Mouse (Mus musculus): ENCODE measurements around the gene Il9r. TPM values are rescaled to one million over a fixed set of nuclear protein-coding genes. Genes with fewer than 3 reads are reported as not detected.

Il9r gene
- polyA plus RNA-seq, 1 experiment from 2014 or later = not detected

DNA sequence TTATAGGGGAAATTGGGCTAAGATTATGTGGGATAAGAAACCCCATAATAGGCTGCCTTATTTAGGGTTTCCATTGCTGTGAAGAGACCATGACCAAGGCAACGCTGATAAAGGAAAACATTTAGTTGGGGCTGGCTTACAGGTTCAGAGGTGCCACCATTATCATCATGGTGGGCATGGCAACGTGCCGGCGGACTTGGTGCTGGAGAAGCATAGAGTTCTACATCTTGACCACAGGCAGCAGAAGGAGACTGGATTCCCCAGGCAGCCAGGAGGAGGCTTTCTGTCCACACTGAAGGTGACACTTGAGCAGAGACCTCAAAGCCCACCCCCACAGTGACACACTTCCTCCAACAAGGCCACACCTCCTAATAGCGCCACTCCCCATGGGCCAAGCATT, 48.8 kb downstream of the Il9r start:
- Histone ChIP-seq H3K27ac (ENCODE audit: low read depth, low read length) (no peak overlapping the region), H3K4me3 (ENCODE audit: low read depth, low read length) (no peak overlapping the region), H3K9ac (ENCODE audit: low read length) (no peak overlapping the region), H3K36me3 (ENCODE audit: control insufficient read depth, insufficient read depth, low read length) (no peaks in the 10 kb centered on the region), H3K4me2 (ENCODE audit: low read depth, low read length, severe bottlenecking) (no peak overlapping the region), H3K4me1 (replicated peaks; ENCODE audit: control insufficient read depth, insufficient read depth, low read length) (no peaks in the 10 kb centered on the region), H3K27me3 (ENCODE audit: control insufficient read depth, insufficient read depth, low read length) (no peaks in the 10 kb centered on the region), H3K9me3 (ENCODE audit: control insufficient read depth, low read length) (no peaks in the 10 kb centered on the region)
- ATAC-seq (replicated peaks; ENCODE audit: low FRiP score) = no peak
- DNase-seq (ENCODE audit: low spot score) = peak; percentile 30
- WGBS = 94% methylated on average over 5 of the region's 5 CpGs

DNA sequence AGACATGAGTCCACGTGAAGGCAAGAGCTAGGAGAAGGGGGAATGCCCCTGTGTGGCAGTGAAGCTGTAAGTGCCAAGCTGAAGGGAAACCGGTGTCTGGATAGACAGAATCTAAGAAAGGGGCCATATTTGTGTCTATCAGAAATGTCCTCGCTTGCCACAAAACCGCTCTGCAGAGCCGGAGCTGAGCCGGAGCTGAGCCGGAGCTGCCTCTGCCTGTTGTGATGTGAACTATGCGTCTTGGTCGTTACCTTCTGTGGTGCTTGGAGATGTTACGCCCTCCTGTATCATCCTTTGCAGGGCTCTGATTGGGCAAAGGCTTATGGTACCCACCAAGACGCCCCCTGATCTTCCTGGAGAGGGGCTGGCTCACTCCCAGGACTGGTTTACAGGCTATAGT, 50.5 kb downstream of the Il9r start:
- 81% methylated on average over 11 of the region's 11 CpGs for WGBS
- ATAC-seq (replicated peaks; ENCODE audit: low FRiP score) = no peak

DNA sequence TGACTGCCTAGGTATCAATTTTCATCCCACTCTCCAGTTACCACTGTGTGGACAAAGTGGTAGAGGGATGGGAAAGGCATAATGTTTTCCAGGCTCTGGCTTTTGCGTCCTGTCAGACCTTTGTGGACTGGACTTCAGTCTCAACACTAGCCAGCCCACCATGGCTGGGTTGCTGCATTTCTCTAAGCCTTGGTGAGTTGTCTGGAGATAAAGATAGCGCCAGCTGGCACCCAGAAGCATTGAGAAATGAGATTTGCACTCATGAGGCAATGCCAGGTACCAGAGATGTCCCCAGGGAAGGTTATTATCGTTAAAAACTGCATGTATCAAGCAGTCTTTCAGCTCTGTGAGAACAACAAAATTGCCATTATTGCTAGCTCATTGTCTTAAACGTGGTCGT, 57.3 kb downstream of the Il9r start:
- whole genome bisulfite sequencing = 80% methylated on average over 5 of the region's 5 CpGs
- H3K9ac ChIP-seq (ENCODE audit: low read length) = no peak overlapping the region
- DNase-seq (ENCODE audit: low spot score) (peak; percentile 42), ATAC-seq (replicated peaks; ENCODE audit: low FRiP score) (no peak)
- no peaks in the 10 kb centered on the region for H3K36me3 ChIP-seq (ENCODE audit: control insufficient read depth, insufficient read depth, low read length)
- H3K27me3 ChIP-seq (ENCODE audit: control insufficient read depth, insufficient read depth, low read length) = no peaks in the 10 kb centered on the region
- H3K27ac ChIP-seq (ENCODE audit: low read depth, low read length) = peak overlapping the region; percentile 59; the same call in 1 of the 2 replicates
- H3K9me3 ChIP-seq (ENCODE audit: control insufficient read depth, low read length) = no peaks in the 10 kb centered on the region
- H3K4me3 ChIP-seq (ENCODE audit: low read depth, low read length) = no peak overlapping the region
- H3K4me1 ChIP-seq (replicated peaks; ENCODE audit: control insufficient read depth, insufficient read depth, low read length) = peaks cover 11% of the 10 kb centered on the region
- no peak overlapping the region for H3K4me2 ChIP-seq (ENCODE audit: low read depth, low read length, severe bottlenecking)

More for the DNA sequence above, 50.5 kb downstream of the Il9r start:
- Histone ChIP-seq H3K4me1 (replicated peaks; ENCODE audit: control insufficient read depth, insufficient read depth, low read length) (no peaks in the 10 kb centered on the region), H3K9me3 (ENCODE audit: control insufficient read depth, low read length) (no peaks in the 10 kb centered on the region), H3K4me2 (ENCODE audit: low read depth, low read length, severe bottlenecking) (no peak overlapping the region), H3K36me3 (ENCODE audit: control insufficient read depth, insufficient read depth, low read length) (no peaks in the 10 kb centered on the region), H3K27ac (ENCODE audit: low read depth, low read length) (no peak overlapping the region), H3K27me3 (ENCODE audit: control insufficient read depth, insufficient read depth, low read length) (no peaks in the 10 kb centered on the region), H3K9ac (ENCODE audit: low read length) (no peak overlapping the region), H3K4me3 (ENCODE audit: low read depth, low read length) (no peak overlapping the region)
- DNase-seq (ENCODE audit: low spot score) = no peak

DNA sequence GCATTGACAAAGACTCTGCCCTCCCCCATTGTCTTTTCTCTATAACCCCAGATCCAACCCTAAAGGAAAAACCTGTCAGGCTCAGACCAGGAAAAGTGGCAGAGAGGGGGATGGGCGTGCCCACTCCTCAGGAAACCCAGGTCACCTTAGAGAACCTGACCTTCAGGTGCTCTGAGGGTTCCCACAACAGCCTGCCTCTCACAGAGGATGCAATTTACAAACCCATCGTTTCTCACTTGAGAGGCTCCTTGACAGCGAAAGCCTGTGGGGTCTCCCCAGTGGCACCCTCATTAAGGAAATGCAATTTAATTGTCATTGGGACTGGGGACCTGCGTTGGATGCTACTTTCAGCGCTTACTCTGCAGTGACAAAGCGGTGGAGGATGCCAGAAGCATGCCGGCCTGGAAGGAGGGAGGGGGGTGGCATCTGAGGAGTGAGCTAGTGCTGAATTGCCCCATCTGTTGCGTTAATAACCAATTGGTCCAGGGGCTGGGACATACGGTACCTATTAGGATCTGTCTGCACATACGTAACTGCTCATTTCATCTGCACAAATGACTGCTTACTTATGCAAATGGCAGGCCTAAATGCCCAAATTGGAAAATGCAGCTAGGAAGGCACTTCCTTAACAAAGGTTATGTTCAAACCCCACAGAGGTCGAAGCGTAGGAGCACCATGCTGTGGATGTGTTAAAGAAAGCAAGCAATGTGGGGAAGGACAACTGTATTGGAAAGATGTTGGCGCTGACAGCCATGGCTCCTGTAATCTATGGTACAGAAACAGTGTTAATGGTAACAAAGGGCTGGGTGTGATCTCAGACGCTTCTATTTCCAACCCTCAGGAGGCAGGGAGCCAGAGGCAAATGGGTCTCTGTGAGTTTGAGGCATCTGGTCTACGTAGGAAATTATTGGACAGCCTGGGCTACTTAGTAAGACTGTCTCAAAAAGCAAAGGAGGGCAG, 58.2 kb downstream of the Il9r start:
- Histone ChIP-seq H3K27me3 (ENCODE audit: control insufficient read depth, insufficient read depth, low read length) (no peaks in the 10 kb centered on the region), H3K9ac (ENCODE audit: low read length) (no peak overlapping the region; the same call in 1 of the 2 replicates), H3K4me3 (ENCODE audit: low read depth, low read length) (no peak overlapping the region), H3K9me3 (ENCODE audit: control insufficient read depth, low read length) (no peaks in the 10 kb centered on the region), H3K4me2 (ENCODE audit: low read depth, low read length, severe bottlenecking) (no peak overlapping the region), H3K4me1 (replicated peaks; ENCODE audit: control insufficient read depth, insufficient read depth, low read length) (peaks cover 12% of the 10 kb centered on the region), H3K27ac (ENCODE audit: low read depth, low read length) (peak overlapping the region; percentile 59; the same call in 1 of the 2 replicates), H3K36me3 (ENCODE audit: control insufficient read depth, insufficient read depth, low read length) (no peaks in the 10 kb centered on the region)
- WGBS = 60% methylated on average over 15 of the region's 15 CpGs
- DNase-seq (ENCODE audit: low spot score) (peak; percentile 69), ATAC-seq (replicated peaks; ENCODE audit: low FRiP score) (peak; percentile 77)

DNA sequence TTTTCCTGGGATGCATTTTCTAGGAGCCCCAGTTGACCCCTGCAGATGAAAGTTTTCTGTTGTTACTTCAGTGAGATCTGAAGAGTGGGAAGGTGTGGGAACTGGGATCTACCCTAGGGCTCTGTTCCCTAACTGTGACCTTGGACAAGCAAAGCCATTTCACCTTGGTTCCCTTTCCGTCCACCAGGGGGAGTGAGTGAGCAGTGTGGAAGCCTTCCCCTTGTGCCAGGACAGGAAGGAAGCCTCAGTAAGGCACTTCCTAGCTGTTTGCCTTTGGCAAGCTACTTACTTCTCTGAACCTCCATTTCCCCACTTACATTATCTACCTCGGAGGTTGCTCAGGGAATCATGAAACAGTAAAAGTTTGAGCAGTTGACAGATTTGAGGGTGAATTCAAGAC, 59.0 kb downstream of the Il9r start:
- DNase-seq (ENCODE audit: low spot score) (peak; percentile 88), ATAC-seq (replicated peaks; ENCODE audit: low FRiP score) (no peak)
- WGBS = 19% methylated on average over 2 of the region's 2 CpGs
- no peak overlapping the region for H3K4me2 ChIP-seq (ENCODE audit: low read depth, low read length, severe bottlenecking)
- no peak overlapping the region for H3K27ac ChIP-seq (ENCODE audit: low read depth, low read length)
- H3K27me3 ChIP-seq (ENCODE audit: control insufficient read depth, insufficient read depth, low read length) = no peaks in the 10 kb centered on the region
- no peak overlapping the region for H3K4me3 ChIP-seq (ENCODE audit: low read depth, low read length)
- H3K4me1 ChIP-seq (replicated peaks; ENCODE audit: control insufficient read depth, insufficient read depth, low read length) = peaks cover 12% of the 10 kb centered on the region
- no peaks in the 10 kb centered on the region for H3K36me3 ChIP-seq (ENCODE audit: control insufficient read depth, insufficient read depth, low read length)
- H3K9ac ChIP-seq (ENCODE audit: low read length) = no peak overlapping the region
- no peaks in the 10 kb centered on the region for H3K9me3 ChIP-seq (ENCODE audit: control insufficient read depth, low read length)

DNA sequence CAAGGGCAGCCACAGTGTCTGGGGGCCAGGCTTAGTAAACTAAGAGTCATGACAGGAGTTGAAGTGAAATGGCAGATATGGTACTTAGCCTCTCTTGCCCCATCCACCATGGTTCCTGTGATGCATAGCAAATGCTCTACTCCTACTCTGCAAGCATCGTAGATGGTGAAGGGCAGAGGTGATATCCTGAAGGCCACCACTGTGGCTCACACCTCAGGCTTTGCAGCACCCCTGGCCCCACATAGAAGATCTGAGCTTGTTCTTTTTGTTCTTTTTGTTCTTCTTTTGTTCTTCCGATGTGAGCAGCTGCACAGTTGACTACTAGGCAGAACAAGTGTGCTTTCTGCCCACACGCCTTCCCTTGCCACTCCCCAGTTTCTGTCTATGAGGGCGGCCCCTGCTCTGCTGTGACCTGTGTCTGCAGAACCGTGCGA, 60.5 kb downstream of the Il9r start:
- DNase-seq (ENCODE audit: low spot score) = peak; percentile 27
- WGBS = 75% methylated on average over 6 of the region's 6 CpGs
- H3K27ac ChIP-seq (ENCODE audit: low read depth, low read length) = no peak overlapping the region

DNA sequence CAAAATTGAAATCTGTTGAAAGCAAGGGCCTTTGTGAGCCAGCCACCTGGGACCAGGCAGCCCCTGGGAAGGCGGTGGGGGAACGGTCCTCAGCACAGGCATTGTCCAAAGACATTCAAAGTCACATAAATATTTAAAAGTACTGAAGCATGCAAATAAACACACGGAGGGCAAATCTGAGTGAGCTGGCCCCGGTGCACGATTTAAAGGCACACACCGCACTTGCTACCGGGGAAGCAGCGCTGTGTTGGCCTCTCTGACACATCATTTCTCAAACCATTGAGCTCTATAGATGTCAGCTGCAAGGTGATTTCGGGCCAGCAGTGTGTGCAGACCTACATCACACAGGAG, 61.5 kb downstream of the Il9r start:
- no peak overlapping the region for H3K4me3 ChIP-seq (ENCODE audit: low read depth, low read length)
- ATAC-seq (replicated peaks; ENCODE audit: low FRiP score) (no peak), DNase-seq (ENCODE audit: low spot score) (peak; percentile 48)
- H3K36me3 ChIP-seq (ENCODE audit: control insufficient read depth, insufficient read depth, low read length) = no peaks in the 10 kb centered on the region
- no peaks in the 10 kb centered on the region for H3K27me3 ChIP-seq (ENCODE audit: control insufficient read depth, insufficient read depth, low read length)
- 55% methylated on average over 9 of the region's 9 CpGs for WGBS
- H3K27ac ChIP-seq (ENCODE audit: low read depth, low read length) = no peak overlapping the region
- no peak overlapping the region for H3K4me2 ChIP-seq (ENCODE audit: low read depth, low read length, severe bottlenecking)
- H3K9me3 ChIP-seq (ENCODE audit: control insufficient read depth, low read length) = no peaks in the 10 kb centered on the region
- peaks cover 12% of the 10 kb centered on the region for H3K4me1 ChIP-seq (replicated peaks; ENCODE audit: control insufficient read depth, insufficient read depth, low read length)
- H3K9ac ChIP-seq (ENCODE audit: low read length) = no peak overlapping the region

More for the DNA sequence above, 60.5 kb downstream of the Il9r start:
- no peaks in the 10 kb centered on the region for H3K36me3 ChIP-seq (ENCODE audit: control insufficient read depth, insufficient read depth, low read length)
- no peak for ATAC-seq (replicated peaks; ENCODE audit: low FRiP score)
- no peaks in the 10 kb centered on the region for H3K27me3 ChIP-seq (ENCODE audit: control insufficient read depth, insufficient read depth, low read length)
- peaks cover 12% of the 10 kb centered on the region for H3K4me1 ChIP-seq (replicated peaks; ENCODE audit: control insufficient read depth, insufficient read depth, low read length)
- no peak overlapping the region for H3K9ac ChIP-seq (ENCODE audit: low read length)
- no peak overlapping the region for H3K4me2 ChIP-seq (ENCODE audit: low read depth, low read length, severe bottlenecking)
- no peaks in the 10 kb centered on the region for H3K9me3 ChIP-seq (ENCODE audit: control insufficient read depth, low read length)
- no peak overlapping the region for H3K4me3 ChIP-seq (ENCODE audit: low read depth, low read length)

DNA sequence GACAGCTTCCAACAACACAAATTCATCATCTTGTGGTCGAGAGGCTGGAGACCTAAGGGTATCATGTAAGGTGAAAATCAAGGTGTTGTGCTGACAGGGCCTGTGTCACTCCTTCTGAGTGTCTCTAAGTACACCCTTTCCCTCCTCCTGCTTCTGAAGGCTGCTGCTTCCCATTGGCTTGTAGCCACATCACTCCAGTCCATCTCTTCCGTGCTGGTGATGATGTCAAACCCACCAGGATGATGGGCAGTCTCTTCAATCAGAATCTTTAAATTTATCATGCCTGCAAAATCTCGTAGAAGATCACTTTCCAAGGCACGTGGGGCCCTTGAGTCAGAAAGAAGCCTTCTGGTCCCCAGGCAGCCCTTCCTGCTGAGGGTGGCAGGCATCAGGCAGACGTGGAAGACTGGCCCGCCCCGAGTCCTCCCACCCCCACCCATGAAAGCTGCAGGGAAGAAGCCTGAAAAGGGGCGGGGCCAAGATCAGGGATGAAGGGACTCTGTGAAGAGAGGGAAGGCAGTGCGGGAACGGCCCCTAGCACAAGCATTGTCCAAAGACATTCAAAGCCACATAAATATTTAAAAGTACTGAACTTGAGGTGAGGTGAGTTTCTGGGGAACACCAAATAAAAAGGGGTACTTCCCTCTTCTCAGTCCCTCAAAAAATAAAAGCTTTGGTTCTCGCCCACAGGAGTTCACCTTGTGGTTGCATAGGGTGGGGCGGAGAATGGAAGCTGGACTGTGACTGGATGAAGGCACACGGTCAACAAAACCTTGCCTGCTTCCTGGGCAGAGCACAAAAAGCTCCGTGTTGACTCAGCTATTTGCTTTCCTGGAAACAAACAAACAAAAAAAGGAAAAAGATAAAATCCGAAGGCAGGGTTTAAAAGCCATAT, 62.1 kb downstream of the Il9r start:
- Histone ChIP-seq H3K36me3 (ENCODE audit: control insufficient read depth, insufficient read depth, low read length) (no peaks in the 10 kb centered on the region), H3K9me3 (ENCODE audit: control insufficient read depth, low read length) (no peaks in the 10 kb centered on the region), H3K27ac (ENCODE audit: low read depth, low read length) (no peak overlapping the region), H3K4me1 (replicated peaks; ENCODE audit: control insufficient read depth, insufficient read depth, low read length) (peaks cover 12% of the 10 kb centered on the region), H3K9ac (ENCODE audit: low read length) (no peak overlapping the region), H3K4me3 (ENCODE audit: low read depth, low read length) (no peak overlapping the region), H3K27me3 (ENCODE audit: control insufficient read depth, insufficient read depth, low read length) (no peaks in the 10 kb centered on the region), H3K4me2 (ENCODE audit: low read depth, low read length, severe bottlenecking) (no peak overlapping the region)
- ATAC-seq (replicated peaks; ENCODE audit: low FRiP score) = no peak; the same call in 1 of the 2 replicates
- WGBS = 38% methylated on average over 15 of the region's 15 CpGs
- peak; percentile 50 for DNase-seq (ENCODE audit: low spot score)

All from forebrain, embryonic 11.5 days (tissue).